Mouse (Mus musculus): ENCODE measurements at regions not wholly inside any gene's neighbourhood (a gene's known extent, or its start where the extent isn't known, plus 50 kb on each side); places are given as distances from the start of the nearest gene placed in this dataset.

DNA sequence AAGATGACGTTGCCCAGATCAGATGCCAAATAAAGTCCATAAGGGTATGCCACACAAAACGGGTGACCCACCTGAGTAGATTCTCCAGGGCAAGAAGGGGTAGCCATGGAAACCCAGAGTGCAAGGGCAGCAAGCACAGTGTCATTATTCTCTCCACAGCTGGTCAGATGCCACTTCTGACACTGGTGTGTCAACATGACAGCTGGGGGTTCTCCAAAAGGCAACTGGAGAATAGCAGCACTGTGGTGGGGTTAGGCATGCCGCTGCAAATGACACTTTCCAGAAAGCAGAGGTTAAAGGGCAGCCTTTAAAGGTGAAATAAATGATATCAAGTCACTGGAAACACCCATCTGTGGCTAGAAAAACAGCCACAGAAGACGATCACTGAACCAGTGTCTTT lies 70.8 kb upstream of the Thbs2 start:
- Histone ChIP-seq H3K4me1 (no peaks in the 10 kb centered on the region), H3K27ac (replicated peaks) (no peak overlapping the region), H3K4me2 (replicated peaks) (no peak overlapping the region), H3K9me3 (replicated peaks) (no peaks in the 10 kb centered on the region), H3K9ac (no peak overlapping the region), H3K4me3 (replicated peaks) (no peak overlapping the region), H3K27me3 (no peaks in the 10 kb centered on the region), H3K36me3 (no peaks in the 10 kb centered on the region)
- ATAC-seq (ENCODE audit: insufficient number of reproducible peaks, low FRiP score, low TSS enrichment, low read depth), result no peak
- WGBS, result 61% methylated on average over 4 of the region's 4 CpGs

DNA sequence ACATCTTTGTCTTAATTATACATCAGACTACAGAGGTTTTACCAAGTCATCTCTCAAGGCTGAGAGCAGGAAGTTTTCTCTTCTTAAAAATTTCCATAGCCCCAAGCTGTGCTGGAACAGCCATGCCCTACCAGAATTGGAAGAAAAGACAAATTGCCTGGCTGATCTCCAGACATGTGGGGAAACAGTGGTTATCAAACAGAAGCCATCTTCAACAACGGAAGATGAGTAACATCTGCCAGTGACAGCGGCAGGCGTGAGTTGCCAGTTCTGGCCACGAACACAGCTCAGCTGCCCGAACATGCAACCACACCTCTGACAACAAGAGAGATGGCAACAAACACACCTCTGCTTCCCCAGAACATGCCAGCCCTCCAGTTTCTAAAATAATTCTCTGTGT lies 59.1 kb upstream of the Thbs2 start:
- no peak for ATAC-seq (ENCODE audit: insufficient number of reproducible peaks, low FRiP score, low TSS enrichment, low read depth)
- no peaks in the 10 kb centered on the region for H3K27me3 ChIP-seq
- 0 out of 2 replicates have a peak, but pooled peaks cover 4% of the 10 kb centered on the region for H3K4me1 ChIP-seq
- WGBS, result 54% methylated on average over 5 of the region's 5 CpGs
- no peak overlapping the region for H3K27ac ChIP-seq (replicated peaks)
- no peaks in the 10 kb centered on the region for H3K9me3 ChIP-seq (replicated peaks)
- no peak overlapping the region for H3K9ac ChIP-seq
- H3K36me3 ChIP-seq, result no peaks in the 10 kb centered on the region
- H3K4me3 ChIP-seq (replicated peaks), result no peak overlapping the region
- H3K4me2 ChIP-seq (replicated peaks), result no peak overlapping the region

DNA sequence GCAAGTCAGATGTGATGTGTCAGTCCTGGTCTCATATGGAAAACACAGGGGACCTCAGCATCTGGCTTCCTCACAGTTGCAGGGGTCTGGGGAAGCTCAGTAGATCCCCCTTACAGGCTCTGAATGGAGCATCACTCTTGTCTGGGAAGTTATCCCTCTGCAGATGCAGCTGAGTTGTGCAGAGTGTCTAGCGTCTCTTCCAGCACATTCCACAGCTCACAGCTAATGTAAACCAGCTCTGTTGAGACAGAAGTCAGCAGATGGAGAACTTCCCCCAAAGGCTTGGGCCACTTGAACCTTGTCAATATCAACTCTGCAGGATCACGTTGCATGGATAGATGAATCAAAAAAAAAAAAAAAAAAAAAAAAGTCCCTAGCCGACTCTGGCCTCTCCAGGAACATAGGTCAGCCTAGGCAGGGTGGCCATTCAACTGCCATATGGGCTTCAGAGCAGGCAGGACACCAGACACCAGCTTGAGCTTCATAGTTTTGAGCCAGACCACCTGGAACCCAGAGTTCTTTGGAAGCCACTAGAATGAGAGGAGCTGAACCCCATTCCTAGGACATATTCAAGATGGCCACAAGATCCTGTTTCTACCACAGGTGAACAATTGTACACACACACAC lies 56.6 kb upstream of the Thbs2 start:
- Histone ChIP-seq H3K36me3 (no peaks in the 10 kb centered on the region), H3K27ac (replicated peaks) (no peak overlapping the region), H3K27me3 (no peaks in the 10 kb centered on the region), H3K4me1 (0 out of 2 replicates have a peak, but pooled peaks cover 4% of the 10 kb centered on the region), H3K9me3 (replicated peaks) (no peaks in the 10 kb centered on the region), H3K9ac (no peak overlapping the region), H3K4me2 (replicated peaks) (no peak overlapping the region), H3K4me3 (replicated peaks) (no peak overlapping the region)
- WGBS, result 46% methylated on average over 3 of the region's 3 CpGs
- 0 out of 2 replicates have a peak, but pooled peaks have one; percentile 51 for ATAC-seq (ENCODE audit: insufficient number of reproducible peaks, low FRiP score, low TSS enrichment, low read depth)

DNA sequence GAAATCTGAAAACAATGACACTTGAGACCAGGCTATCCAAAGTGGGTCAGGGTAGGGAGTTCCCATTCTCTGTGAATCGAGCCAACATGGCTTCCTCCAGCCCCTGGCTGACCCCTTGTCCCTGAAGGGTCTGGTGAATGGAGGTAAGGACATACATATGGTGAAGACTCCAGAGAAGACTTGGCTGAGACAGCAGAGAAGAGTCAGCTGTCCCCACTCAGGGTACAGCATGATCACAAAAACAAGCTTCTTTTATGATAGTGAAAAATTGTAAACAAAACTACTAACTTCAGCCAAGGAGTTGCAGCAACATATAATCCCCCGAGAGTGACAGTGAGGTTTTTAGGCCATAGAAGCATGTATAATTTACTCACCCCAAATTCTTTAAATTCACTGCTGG lies 55.2 kb upstream of the Thbs2 start:
- Histone ChIP-seq H3K4me3 (replicated peaks) (no peak overlapping the region), H3K4me2 (replicated peaks) (no peak overlapping the region), H3K27me3 (no peaks in the 10 kb centered on the region), H3K4me1 (0 out of 2 replicates have a peak, but pooled peaks cover 4% of the 10 kb centered on the region), H3K9ac (no peak overlapping the region), H3K27ac (replicated peaks) (no peak overlapping the region), H3K9me3 (replicated peaks) (no peaks in the 10 kb centered on the region), H3K36me3 (no peaks in the 10 kb centered on the region)
- ATAC-seq (ENCODE audit: insufficient number of reproducible peaks, low FRiP score, low TSS enrichment, low read depth), result no peak
- WGBS, result 65% methylated on average over 2 of the region's 2 CpGs

DNA sequence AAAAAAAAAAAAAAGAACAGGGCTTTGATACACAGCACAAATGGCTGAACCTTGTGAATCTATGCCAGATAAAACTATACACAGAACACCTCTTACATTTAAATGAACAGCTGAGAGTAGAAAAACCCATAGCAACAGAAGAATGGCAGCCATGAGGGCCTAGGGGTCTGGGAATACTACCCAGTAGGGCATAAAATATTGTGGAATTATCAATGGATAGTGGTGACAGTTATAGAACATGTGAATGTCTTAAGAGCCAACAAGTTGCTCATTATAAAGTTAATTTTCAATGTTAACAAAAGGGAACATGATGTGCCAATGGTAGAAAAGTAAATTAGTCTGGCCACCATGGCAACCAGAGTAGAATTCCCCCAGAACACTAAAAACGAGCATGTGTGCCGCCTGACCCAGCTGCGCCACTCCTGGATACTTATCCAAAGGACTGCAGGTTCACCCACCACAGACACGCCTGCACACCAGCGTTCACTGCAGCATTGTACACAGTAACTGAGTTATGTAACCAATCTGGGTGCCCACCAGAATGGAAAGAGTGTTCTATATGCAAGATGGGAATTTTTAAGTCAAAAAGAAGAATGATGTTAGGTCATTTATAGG lies 53.3 kb upstream of the Thbs2 start:
- Histone ChIP-seq H3K27me3 (no peaks in the 10 kb centered on the region), H3K4me3 (replicated peaks) (no peak overlapping the region), H3K27ac (replicated peaks) (no peak overlapping the region), H3K9me3 (replicated peaks) (no peaks in the 10 kb centered on the region), H3K4me2 (replicated peaks) (no peak overlapping the region), H3K4me1 (0 out of 2 replicates have a peak, but pooled peaks cover 4% of the 10 kb centered on the region), H3K9ac (no peak overlapping the region), H3K36me3 (no peaks in the 10 kb centered on the region)
- WGBS, result 83% methylated on average over 5 of the region's 5 CpGs
- ATAC-seq (ENCODE audit: insufficient number of reproducible peaks, low FRiP score, low TSS enrichment, low read depth), result no peak

DNA sequence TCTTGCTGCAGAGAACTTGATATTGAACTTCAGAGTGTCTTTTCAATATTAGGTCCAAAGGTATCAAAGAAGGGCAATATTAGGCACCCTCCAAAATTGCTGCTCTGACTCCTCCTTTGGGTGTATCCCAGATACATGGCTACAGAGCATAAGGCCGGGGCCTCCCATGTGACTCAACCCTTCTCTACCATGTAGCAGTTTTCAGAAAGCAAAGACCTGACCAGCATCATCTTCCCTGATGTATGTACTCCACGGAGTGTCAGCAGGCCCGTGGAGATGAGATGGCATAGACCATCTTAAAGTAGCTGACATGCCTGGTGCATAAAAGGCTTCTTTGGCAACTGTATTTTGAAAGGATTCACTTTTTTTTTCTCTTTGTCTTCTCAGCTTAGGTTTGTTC lies 51.5 kb upstream of the Thbs2 start:
- Histone ChIP-seq H3K9ac (no peak overlapping the region), H3K27me3 (no peaks in the 10 kb centered on the region), H3K4me3 (replicated peaks) (no peak overlapping the region), H3K36me3 (no peaks in the 10 kb centered on the region), H3K9me3 (replicated peaks) (no peaks in the 10 kb centered on the region), H3K27ac (replicated peaks) (no peak overlapping the region), H3K4me2 (replicated peaks) (no peak overlapping the region), H3K4me1 (0 out of 2 replicates have a peak, but pooled peaks cover 4% of the 10 kb centered on the region)
- WGBS, result 92% methylated on average over 3 of the region's 3 CpGs
- ATAC-seq (ENCODE audit: insufficient number of reproducible peaks, low FRiP score, low TSS enrichment, low read depth), result no peak

DNA sequence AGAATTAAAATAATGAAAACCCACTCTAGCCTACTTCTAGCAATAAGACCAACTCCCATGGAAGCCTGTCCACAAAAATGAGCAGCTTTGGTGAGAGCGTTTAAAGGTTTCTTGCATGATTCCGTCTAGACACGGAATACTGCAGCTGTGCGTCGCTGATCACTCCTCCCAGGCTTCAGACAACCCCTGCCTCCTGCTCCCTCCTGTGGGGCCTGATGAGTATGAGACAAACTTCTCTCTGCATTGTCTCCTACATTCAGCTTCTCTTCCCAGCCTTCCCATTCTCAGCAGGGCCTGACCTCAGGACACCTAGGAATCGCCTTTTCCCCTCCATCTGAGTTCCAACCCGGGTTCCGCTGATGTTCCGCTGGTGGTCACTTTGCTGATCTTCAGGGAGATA lies 50.0 kb upstream of the Thbs2 start:
- no peaks in the 10 kb centered on the region for H3K27me3 ChIP-seq
- ATAC-seq (ENCODE audit: insufficient number of reproducible peaks, low FRiP score, low TSS enrichment, low read depth), result no peak
- no peak overlapping the region for H3K4me3 ChIP-seq (replicated peaks)
- no peaks in the 10 kb centered on the region for H3K4me1 ChIP-seq
- H3K36me3 ChIP-seq, result no peaks in the 10 kb centered on the region
- no peak overlapping the region for H3K9ac ChIP-seq
- H3K27ac ChIP-seq (replicated peaks), result no peak overlapping the region
- 81% methylated on average over 9 of the region's 9 CpGs for WGBS
- H3K4me2 ChIP-seq (replicated peaks), result no peak overlapping the region
- no peaks in the 10 kb centered on the region for H3K9me3 ChIP-seq (replicated peaks)

All from embryonic facial prominence, embryonic 15.5 days (tissue).